Mouse (Mus musculus) kidney, adult 2 months (tissue): ENCODE data around the gene Epn3. TPM values are rescaled to one million over a fixed set of nuclear protein-coding genes. Genes with fewer than 3 reads are reported as not detected.

Source experiments
- DNase-seq: peaks from one replicate; pipeline ENCODE4 v3.0.0; 2021
- H3K27ac ChIP-seq: fragments of 200-500 bp; 2 replicates; pipeline ENCODE4 v1.5.1; 2012; ENCODE audit warnings: low read depth, low read length, control low read depth, inconsistent platforms; ENCODE audit not compliant: insufficient read depth
- H3K27me3 ChIP-seq: fragments of 200-500 bp; replicated peaks from 2 replicates; pipeline ENCODE4 v1.6.1; 2012; ENCODE audit warnings: mild to moderate bottlenecking, moderate library complexity, low read length, inconsistent platforms; ENCODE audit not compliant: control insufficient read depth, insufficient read depth
- H3K36me3 ChIP-seq: fragments of 200-500 bp; 2 replicates; pipeline ENCODE4 v1.6.1; 2012; ENCODE audit warnings: mild to moderate bottlenecking, moderate library complexity, low read length, inconsistent platforms; ENCODE audit not compliant: control insufficient read depth, insufficient read depth
- H3K4me1 ChIP-seq: fragments of 200-500 bp; 2 replicates; pipeline ENCODE4 v1.6.1; 2011; ENCODE audit warnings: low read length; ENCODE audit not compliant: control insufficient read depth, insufficient read depth
- H3K4me3 ChIP-seq: fragments of 200-500 bp; 2 replicates; pipeline ENCODE4 v1.5.1; 2011; ENCODE audit warnings: mild to moderate bottlenecking, low read depth, low read length, control low read depth; ENCODE audit not compliant: insufficient read depth
- CTCF ChIP-seq: fragments of 200-500 bp; conservative IDR thresholded peaks from 2 replicates; pipeline ENCODE4 v1.5.1; 2011; ENCODE audit warnings: low read depth, mild to moderate bottlenecking, control low read depth, low read length, moderate library complexity, mixed read lengths; ENCODE audit not compliant: insufficient read depth, insufficient read length
- POLR2A ChIP-seq: fragments of 200-500 bp; IDR thresholded peaks from one replicate; pipeline ENCODE4 v1.6.1; 2011; ENCODE audit warnings: low read depth, low read length, control low read depth
- WGBS: fragments of 180-500 bp; shearing (Covaris S2); methylation state at CpG from one replicate; pipeline ENCODE4 v1.1.7; 2018; 5-methylcytosine and 5-hydroxymethylcytosine counted together
- polyA plus RNA-seq: library from polyadenylated mRNA; depleted of rRNA; stranded (reverse); fragments of >200 nt; gene quantifications from 2 replicates; pipeline ENCODE4 v1.2.3, GENCODE M21; 2012

Gene Epn3
- polyA plus RNA-seq, 1 experiment: 36.4 TPM

DNA sequence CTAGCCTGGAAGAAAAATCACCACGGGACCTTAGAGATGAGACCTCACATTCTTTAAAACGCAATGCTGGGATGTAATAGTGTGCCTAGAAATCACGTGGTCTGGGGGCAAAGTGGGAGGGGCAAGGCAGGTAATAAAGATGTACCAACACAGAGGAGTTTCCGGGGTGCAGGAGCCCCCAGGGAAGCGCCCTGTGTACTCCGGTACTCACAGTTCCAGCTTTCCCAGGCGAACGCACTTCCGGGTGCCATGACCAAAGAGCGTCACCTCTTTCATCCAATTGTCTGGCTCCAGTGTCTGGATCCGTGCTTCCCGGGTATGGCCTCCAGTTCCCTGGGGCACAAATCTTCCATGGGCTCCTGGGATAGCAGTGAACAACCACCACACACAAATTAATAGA lies 43.6 kb upstream of the Epn3 start:
- no peak for DNase-seq
- H3K27me3 ChIP-seq: no peaks in the 10 kb centered on the region
- H3K27ac ChIP-seq: no peak overlapping the region
- no peak for TF ChIP-seq POLR2A
- no peak for TF ChIP-seq CTCF
- H3K36me3 ChIP-seq: no peaks in the 10 kb centered on the region
- no peaks in the 10 kb centered on the region for H3K4me1 ChIP-seq
- H3K4me3 ChIP-seq: no peak overlapping the region
- 87% methylated on average over 12 of the region's 12 CpGs for WGBS

DNA sequence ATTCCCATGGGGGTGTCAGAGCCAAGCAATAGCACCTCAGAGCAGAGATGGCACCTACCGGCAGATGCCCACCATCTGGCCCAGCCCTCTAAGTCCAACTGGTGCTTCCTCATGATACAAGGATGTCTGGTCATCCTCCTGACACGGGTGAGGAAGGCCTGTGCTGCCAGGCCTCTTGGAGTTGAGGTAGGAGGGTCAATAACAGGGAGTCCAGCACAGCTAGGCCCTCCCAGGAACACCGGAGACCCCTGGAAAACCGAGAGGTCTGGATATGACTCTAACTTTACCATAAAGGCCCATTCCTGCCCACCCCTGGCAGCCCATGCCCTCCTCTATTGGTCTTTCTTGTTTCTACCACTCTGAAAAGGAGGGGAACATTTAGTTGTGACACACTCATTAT lies 42.6 kb upstream of the Epn3 start:
- WGBS: 93% methylated on average over 4 of the region's 4 CpGs
- Histone ChIP-seq H3K36me3 (no peaks in the 10 kb centered on the region), H3K27ac (no peak overlapping the region), H3K27me3 (no peaks in the 10 kb centered on the region), H3K4me1 (no peaks in the 10 kb centered on the region), H3K4me3 (no peak overlapping the region)
- TF ChIP-seq POLR2A (no peak), CTCF (no peak)
- DNase-seq: no peak

DNA sequence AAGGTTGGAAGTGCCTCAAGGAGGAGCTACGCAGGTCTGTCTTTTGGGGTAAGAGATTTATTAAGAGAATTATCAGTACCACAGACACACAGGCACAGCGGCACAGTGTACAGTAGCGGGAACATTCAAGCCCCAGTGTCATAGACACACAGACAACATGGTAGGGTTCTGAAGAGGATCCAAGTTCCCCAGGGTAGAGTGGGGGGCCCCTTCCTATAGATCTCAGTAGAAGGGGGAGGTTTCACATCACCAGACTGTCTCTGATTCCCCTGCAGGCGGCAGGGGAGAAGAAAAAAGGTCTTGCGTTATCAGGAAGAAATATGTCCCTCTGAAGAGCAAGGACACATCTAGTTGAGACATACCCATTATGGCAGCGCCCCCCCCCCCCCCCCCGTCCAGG lies 40.0 kb upstream of the Epn3 start:
- H3K36me3 ChIP-seq: no peaks in the 10 kb centered on the region
- no peak overlapping the region for H3K27ac ChIP-seq
- no peak overlapping the region for H3K4me3 ChIP-seq
- no peaks in the 10 kb centered on the region for H3K4me1 ChIP-seq
- DNase-seq: no peak
- TF ChIP-seq CTCF (no peak), POLR2A (no peak)
- 87% methylated on average over 7 of the region's 7 CpGs for WGBS
- H3K27me3 ChIP-seq: no peaks in the 10 kb centered on the region

- WGBS: 74% methylated on average over 8 of the region's 8 CpGs
- no peaks in the 10 kb centered on the region for H3K27me3 ChIP-seq
- no peaks in the 10 kb centered on the region for H3K4me1 ChIP-seq
- TF ChIP-seq CTCF (no peak), POLR2A (no peak)
- H3K27ac ChIP-seq: no peak overlapping the region
- H3K36me3 ChIP-seq: no peaks in the 10 kb centered on the region
- no peak for DNase-seq
- no peak overlapping the region for H3K4me3 ChIP-seq
Observed at GRCm38 (mm10) chr11:94538733-94539292, 39.0 kb upstream of the Epn3 start.

DNA sequence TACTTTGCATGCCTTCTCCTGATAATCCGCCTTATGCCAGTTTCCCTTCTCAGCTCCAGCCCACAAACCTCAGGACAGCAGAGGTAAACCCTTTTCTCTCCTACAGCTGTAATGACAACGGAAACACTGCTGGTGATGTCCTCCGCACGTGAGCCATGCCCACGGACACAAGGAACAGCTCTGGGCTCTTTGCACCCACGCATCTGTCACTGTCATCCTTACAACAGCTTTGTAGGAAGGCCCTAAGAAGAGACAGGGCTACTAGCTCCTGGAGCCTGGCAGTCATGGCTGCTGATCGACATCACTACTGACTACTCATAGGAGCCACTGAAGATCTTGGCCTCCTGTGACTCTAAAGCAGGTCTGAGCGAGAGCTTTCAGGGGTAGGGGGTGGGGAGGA lies 33.4 kb upstream of the Epn3 start:
- H3K27ac ChIP-seq: no peak overlapping the region
- no peaks in the 10 kb centered on the region for H3K36me3 ChIP-seq
- WGBS: 82% methylated on average over 8 of the region's 8 CpGs
- TF ChIP-seq CTCF (no peak), POLR2A (no peak)
- H3K4me3 ChIP-seq: no peak overlapping the region
- DNase-seq: no peak
- no peaks in the 10 kb centered on the region for H3K4me1 ChIP-seq
- no peaks in the 10 kb centered on the region for H3K27me3 ChIP-seq

- no peaks in the 10 kb centered on the region for H3K27me3 ChIP-seq
- no peak overlapping the region for H3K4me3 ChIP-seq
- DNase-seq: no peak
- H3K27ac ChIP-seq: no peak overlapping the region
- WGBS: 70% methylated on average over 3 of the region's 3 CpGs
- H3K4me1 ChIP-seq: no peaks in the 10 kb centered on the region
- TF ChIP-seq CTCF: no peak
- no peak for TF ChIP-seq POLR2A
- no peaks in the 10 kb centered on the region for H3K36me3 ChIP-seq
Observed at GRCm38 (mm10) chr11:94528879-94529278, 29.1 kb upstream of the Epn3 start.

- Histone ChIP-seq H3K4me1 (no peaks in the 10 kb centered on the region; the same call in 1 of the 2 replicates), H3K27ac (no peak overlapping the region), H3K27me3 (no peaks in the 10 kb centered on the region), H3K4me3 (no peak overlapping the region), H3K36me3 (no peaks in the 10 kb centered on the region)
- TF ChIP-seq POLR2A (no peak), CTCF (no peak)
- 59% methylated on average over 9 of the region's 9 CpGs for WGBS
- DNase-seq: no peak
Observed at GRCm38 (mm10) chr11:94526171-94526879, 26.6 kb upstream of the Epn3 start.
